Mouse (Mus musculus) right cerebral cortex, postnatal 14 days (tissue): ENCODE measurements around the gene Itprid1.
A peak's percentile ranks its signal among the peaks of the same experiment; 100 is the strongest.

Source experiments
- DNase-seq: peaks from one replicate; pipeline ENCODE4 v3.0.0; 2022

The Itprid1 gene

GRCm38 (mm10) chr6:55836650-55837320 lies at the start of gene Itprid1:
TSS of gene Itprid1 (plus strand) at chr6:55836895.
- no peak for DNase-seq

- no peak for DNase-seq
Observed at GRCm38 (mm10) chr6:55789557-55789956, 47.1 kb upstream of the Itprid1 start.

DNA sequence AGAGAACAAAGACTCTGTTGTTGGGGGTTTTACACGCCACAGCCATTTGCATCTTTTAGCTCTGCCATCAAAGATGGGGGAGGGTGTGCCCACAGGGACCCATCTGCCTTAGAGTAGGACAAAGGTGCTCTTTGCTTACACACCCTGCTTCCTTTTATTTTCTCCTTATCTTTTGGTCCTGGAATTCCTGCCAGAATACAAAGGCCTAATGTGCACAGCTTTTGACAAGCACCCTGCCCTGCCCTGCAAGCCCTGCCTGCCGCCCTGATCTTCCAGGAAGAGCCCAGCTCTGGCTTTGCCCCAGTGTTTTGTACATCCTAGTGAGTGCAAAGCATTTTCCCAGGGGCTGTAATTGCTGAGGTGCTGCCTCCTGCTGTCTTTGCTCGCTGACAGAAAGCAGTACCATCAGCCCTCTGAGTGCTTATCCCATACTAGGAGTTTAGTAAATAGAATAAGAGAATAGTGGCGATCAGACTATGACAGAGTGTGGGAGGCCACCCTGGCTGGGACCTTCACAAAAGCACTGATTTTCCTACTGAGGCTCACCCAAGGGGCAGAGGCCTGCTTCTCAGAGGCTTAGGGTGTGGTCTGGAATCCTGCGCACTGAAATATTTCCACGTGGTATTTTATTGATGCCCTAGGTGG lies 44.7 kb upstream of the Itprid1 start:
- no peak for DNase-seq

DNA sequence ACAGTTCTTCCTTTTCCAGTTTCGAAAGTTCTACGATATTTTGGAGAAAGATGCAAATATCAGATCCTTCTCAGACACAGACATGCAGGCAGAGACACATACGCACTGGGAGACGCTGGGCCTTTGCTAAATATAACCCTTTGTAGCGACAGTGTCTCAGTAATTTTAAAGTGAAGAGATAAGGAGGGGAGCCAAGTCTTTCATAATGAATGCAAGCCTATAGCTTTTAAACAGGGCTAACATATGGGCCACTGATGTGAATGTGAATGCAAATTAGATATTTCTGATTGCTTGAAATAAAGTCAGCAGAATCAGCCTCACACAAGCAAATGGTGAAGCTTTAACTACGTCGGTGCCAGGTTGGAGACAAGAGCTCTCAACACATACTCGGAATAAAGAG lies 44.2 kb upstream of the Itprid1 start:
- DNase-seq = no peak

- no peak for DNase-seq
Observed at GRCm38 (mm10) chr6:55802686-55803085, 34.0 kb upstream of the Itprid1 start.

DNA sequence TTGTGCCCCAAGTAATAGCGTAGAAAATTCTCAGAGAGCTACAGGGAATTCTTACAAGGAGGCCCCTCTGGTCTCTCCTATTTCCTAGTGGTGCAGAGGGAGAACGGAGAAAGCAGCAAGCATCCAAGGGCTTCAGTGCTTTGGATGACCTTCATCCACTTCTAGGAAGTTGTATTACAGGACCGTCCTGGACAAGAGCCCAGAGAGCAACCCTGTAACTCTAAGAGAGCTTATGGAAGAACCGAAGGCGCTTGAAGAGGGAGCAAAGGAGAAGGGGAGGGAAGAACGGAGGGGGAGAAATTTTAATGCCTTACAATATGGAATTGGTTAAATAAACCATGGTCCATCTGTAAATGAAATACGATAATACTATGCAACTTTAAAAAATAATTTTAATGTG lies 33.3 kb upstream of the Itprid1 start:
- no peak for DNase-seq

- DNase-seq = peak; percentile 73
Observed at GRCm38 (mm10) chr6:55803991-55804680, 32.6 kb upstream of the Itprid1 start.

DNA sequence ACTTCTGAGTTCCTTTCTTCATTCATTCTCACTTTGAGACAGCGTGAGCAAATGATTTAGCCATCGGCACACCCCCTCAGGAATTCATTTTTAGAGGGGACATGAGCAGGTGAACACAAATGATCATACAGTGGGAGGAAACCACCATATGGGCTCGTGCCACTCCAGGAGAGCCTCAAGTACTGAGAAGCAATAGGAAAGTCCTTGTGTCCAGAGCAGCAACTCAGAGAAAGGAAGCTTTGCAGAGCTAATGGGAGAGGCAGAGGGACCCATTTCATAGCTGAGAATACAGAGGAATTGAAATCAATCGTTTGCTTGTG lies 32.1 kb upstream of the Itprid1 start:
- no peak for DNase-seq

- peak; percentile 34 for DNase-seq
Observed at GRCm38 (mm10) chr6:55805291-55806137, 31.2 kb upstream of the Itprid1 start.

DNA sequence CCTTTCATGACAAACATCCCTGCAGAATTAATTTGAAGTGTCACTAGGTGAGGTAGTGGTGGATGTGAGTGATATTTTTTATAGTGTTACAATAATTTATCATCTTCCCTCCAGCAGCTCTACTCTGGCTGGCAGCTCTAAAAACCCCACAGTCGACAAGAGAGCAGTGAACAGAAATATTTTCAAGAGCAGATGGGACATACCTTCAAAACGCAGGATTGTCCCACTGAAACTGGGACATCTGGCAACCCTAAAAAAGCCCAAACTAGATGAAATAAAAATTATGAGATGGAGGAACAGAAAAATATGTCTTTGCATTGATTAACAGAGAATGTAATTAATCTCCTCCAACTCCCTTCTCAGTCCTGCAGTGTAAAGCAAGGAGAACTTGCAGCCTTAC lies 30.2 kb upstream of the Itprid1 start:
- DNase-seq = no peak

DNA sequence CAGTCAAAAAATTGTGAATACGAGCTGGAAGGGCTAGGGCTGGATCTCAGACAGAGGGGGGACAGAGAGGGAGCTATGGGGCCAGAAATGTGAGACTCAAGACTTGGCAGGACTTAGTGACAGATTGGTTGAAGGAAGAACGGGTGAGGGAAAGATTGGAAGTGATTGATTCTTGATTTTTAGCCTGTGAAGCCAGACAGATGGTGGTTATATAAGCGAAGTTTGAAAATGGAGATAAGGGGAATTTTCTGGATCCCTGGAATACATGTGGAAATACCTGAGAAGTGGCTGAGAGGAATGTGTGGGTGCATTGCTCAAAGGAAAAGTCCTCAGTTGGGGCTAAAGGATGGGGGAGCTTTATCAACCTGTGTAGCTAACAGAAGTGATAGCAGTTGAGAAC lies 28.0 kb upstream of the Itprid1 start:
- no peak for DNase-seq

DNA sequence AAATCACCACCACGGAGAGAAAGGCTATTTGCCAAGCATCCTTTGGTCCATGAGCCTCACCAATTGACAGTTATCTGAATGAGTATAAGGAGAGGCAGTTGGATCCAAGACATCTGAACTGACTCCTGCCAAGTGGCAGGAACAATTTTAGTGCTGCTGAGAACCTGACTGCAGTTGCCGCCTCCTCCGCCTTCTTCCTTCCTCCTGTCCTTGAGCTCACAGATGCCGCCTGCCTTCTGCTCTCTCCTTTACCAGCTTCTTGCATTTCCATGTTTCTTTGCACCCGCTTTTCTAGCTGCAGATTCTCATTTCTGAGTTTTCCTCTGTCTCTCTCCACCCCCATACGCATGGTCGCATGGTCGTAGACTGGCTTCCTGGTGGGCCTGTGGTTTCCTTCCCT lies 25.5 kb upstream of the Itprid1 start:
- DNase-seq = peak; percentile 54

DNA sequence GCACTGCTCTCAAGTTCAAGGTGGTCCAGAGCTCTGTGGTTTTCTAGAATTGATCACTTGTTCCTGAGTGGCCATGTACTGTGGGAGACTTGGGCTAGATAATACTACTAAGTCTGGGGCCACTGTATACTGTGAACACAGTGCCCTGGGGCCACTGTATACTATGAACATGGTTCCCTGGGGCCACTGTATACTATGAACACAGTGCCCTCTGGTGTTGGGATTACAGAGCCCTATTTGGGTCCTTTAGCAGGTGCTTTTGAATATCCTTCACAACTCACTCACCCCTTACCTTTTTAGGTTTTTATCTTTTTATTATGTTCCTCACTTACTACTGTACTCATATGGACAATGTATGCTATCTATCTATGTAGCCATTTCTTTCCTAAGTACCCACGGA lies 24.3 kb upstream of the Itprid1 start:
- no peak for DNase-seq

- no peak for DNase-seq
Observed at GRCm38 (mm10) chr6:55814184-55814926, 22.3 kb upstream of the Itprid1 start.

GRCm38 (mm10) chr6:55816911-55817310 lies 19.8 kb upstream of the Itprid1 start:
- DNase-seq = no peak

DNA sequence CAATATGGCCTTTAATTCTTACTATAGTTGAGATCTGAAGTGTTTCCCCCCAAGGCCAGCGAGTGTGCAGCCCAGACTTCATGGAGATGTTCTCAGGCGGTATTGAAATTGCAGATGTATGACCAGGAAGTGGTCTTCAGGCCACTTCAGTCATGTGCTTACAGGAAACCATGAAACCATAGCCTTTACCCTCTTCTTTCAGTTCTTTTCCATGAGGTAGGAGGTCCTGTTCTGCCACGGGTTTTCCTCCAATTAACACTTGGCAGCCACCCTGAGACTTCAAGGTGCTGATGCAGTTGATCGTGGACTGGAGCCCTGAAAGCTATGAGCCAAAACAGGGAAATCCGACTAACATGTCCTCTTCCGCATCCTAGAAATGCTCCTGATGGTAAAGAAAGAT lies 7.0 kb upstream of the Itprid1 start:
- DNase-seq = no peak

DNA sequence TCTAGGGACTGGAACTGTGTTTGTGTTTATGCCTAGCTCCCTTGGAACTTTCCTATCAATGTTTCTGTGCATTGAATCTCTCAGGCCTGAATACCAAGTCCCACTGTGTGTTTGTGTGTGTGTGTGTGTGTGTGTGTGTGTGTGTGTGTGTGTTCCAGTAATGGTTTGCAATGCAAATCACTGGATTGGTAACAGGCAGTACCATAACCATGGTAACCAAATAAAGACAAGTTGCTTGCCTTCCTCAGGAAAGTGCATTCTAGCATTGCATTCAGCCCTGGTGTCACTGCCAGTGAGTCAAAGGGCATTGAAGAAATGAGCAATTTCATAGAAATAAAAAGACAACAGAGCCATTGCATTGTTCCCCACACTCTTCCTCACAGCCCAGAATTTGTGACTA lies 15.9 kb downstream of the Itprid1 start:
- DNase-seq = no peak

- no peak for DNase-seq
Observed at GRCm38 (mm10) chr6:55856085-55856484, 19.4 kb downstream of the Itprid1 start.

GRCm38 (mm10) chr6:55865206-55865605 lies 28.5 kb downstream of the Itprid1 start:
- no peak for DNase-seq

- no peak for DNase-seq
Observed at GRCm38 (mm10) chr6:55879356-55879960, 42.8 kb downstream of the Itprid1 start.

DNA sequence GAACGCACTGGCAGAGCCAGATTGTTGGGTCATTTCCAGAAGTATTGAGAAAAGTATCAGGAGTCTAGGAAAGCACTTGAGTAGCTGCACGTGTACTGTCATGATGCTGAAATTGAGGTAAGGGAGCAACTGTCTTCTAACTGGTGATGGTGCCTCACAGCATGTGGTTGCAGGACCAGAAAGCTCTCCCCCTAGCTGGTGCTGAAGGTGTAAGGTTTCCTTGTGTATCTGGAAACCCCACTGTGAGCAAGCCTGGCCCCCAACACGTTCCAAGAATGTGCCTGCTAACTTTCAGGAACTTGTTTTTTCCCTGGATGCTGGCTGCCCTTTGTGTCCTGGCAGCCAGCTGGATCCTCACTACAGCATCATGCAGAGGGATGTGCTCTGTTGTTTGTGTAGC lies 44.2 kb downstream of the Itprid1 start:
- no peak for DNase-seq

GRCm38 (mm10) chr6:55887598-55887997 lies 50.9 kb downstream of the Itprid1 start:
- DNase-seq = no peak
